Mouse (Mus musculus) liver, adult 2 months (tissue): ENCODE results near the gene Cep170b.

Source experiments
- CTCF ChIP-seq: fragments of 200-500 bp; IDR thresholded peaks from 2 replicates; pipeline ENCODE4 v1.5.1; 2011; ENCODE audit warnings: low read depth, low read length, control low read depth
- POLR2A ChIP-seq: fragments of 200-500 bp; IDR thresholded peaks from 2 replicates; pipeline ENCODE4 v1.6.1; 2011; ENCODE audit warnings: low read length, control low read depth; ENCODE audit not compliant: insufficient read depth; ENCODE audit errors: extremely low read depth

- TF ChIP-seq CTCF, result no peak
- no peak for TF ChIP-seq POLR2A
These were observed 53.1 kb downstream of the Cep170b start for GRCm38 (mm10) chr12:112773366-112773765.
